Mouse (Mus musculus): Measurements from ENCODE around the gene D430042O09Rik. TPM values are rescaled to one million over a fixed set of nuclear protein-coding genes. Genes with fewer than 3 reads are reported as not detected.

Gene D430042O09Rik
- total and polyA plus RNA-seq, 3 experiments: 1.8 to 4.8 (median 3.4) TPM

DNA sequence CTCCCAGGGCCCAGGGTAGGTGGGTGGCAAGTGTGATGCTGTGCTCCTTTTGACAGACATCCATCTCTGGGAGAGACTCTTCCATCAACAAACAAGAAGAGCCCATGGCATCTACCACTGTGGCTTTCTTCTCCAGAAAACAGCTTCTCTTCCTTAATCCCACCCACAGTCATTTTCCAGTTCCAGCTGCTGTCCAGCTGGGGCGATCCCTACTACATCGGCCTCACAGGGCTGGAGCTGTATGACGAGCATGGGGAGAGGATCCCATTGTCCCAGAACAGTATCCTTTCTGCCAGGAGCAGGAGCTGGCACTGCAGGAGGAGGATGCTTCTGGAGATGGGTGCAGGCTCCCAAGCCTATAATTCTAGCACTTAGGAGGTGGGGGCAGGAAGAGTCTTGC, 160.9 kb downstream of the D430042O09Rik start:
- Histone ChIP-seq H3K4me2 (ENCODE audit: insufficient read depth, low read depth, poor library complexity, severe bottlenecking) (no peak overlapping the region), H3K79me2 (replicated peaks; ENCODE audit: control insufficient read depth, extremely low read depth, insufficient read depth, poor library complexity, severe bottlenecking) (no peaks in the 10 kb centered on the region), H3K27ac (ENCODE audit: insufficient read depth, low read depth) (no peak overlapping the region), H3K36me3 (replicated peaks in 1 of 2; ENCODE audit: control insufficient read depth in 1 of 2, insufficient read depth in 1 of 2, low read length in 1 of 2) (peaks cover 0 to 4% of the 10 kb centered on the region in 2 experiments), H3K9me3 (replicated peaks; ENCODE audit: low read length) (no peaks in the 10 kb centered on the region), H3K4me3 (replicated peaks in 1 of 3; ENCODE audit: low read depth in 2 of 3, low read length in 2 of 3, poor library complexity in 1 of 3) (no peak overlapping the region), H3K4me1 (ENCODE audit: control insufficient read depth in 1 of 2, insufficient read depth in 2 of 2) (peaks cover 19 to 39% of the 10 kb centered on the region in 2 experiments), H3K27me3 (replicated peaks) (no peaks in the 10 kb centered on the region), H3K9ac (ENCODE audit: insufficient read depth, low read depth) (no peak overlapping the region)
- DNase-seq (ENCODE audit: extremely low read depth): no peak
- in situ Hi-C loops (cut with MboI; ENCODE audit: low pct_ligation_motif_present, low pct_unique_long_range_greater_than_20kb, low sequenced_read_pairs): no loop called here
- TF ChIP-seq JUN (IDR thresholded peaks at IDR 0.05; ENCODE audit: insufficient read depth, low read depth, low read length) (no peak), GABPA (IDR thresholded peaks at IDR 0.05; ENCODE audit: insufficient replicate concordance, low read depth, low read length) (no peak), POLR2AphosphoS2 (IDR thresholded peaks at IDR 0.05; ENCODE audit: low read depth, low read length) (no peak), TCF12 (IDR thresholded peaks at IDR 0.05; ENCODE audit: low read depth, low read length) (no peak), ZNF384 (IDR thresholded peaks at IDR 0.05; ENCODE audit: low read depth, low read length) (no peak), USF1 (IDR thresholded peaks at IDR 0.05; ENCODE audit: low read depth, low read length) (no peak), CHD1 (IDR thresholded peaks at IDR 0.05; ENCODE audit: low read depth, low read length) (no peak), MEF2A (IDR thresholded peaks at IDR 0.05; ENCODE audit: borderline replicate concordance, low read depth, low read length) (no peak), ZKSCAN1 (IDR thresholded peaks at IDR 0.05; ENCODE audit: borderline replicate concordance, low read depth, low read length) (no peak)
- dilution Hi-C loops (cut with MboI; ENCODE audit: extremely low pct_ligation_motif_present, extremely low pct_unique_long_range_greater_than_20kb, low sequenced_read_pairs): no loop called here

- Histone ChIP-seq H3K36me3 (replicated peaks in 1 of 2; ENCODE audit: control insufficient read depth in 1 of 2, insufficient read depth in 1 of 2, low read length in 1 of 2) (no peaks in the 10 kb centered on the region), H3K4me2 (ENCODE audit: insufficient read depth, low read depth, poor library complexity, severe bottlenecking) (peak overlapping the region; percentile 42), H3K4me3 (replicated peaks in 1 of 3; ENCODE audit: low read depth in 2 of 3, low read length in 2 of 3, poor library complexity in 1 of 3) (no peak overlapping the region), H3K9me3 (replicated peaks; ENCODE audit: low read length) (no peaks in the 10 kb centered on the region), H3K4me1 (ENCODE audit: control insufficient read depth in 1 of 2, insufficient read depth in 2 of 2) (peaks cover 19 to 29% of the 10 kb centered on the region in 2 experiments), H3K27me3 (replicated peaks) (no peaks in the 10 kb centered on the region), H3K27ac (ENCODE audit: insufficient read depth, low read depth) (no peak overlapping the region), H3K79me2 (replicated peaks; ENCODE audit: control insufficient read depth, extremely low read depth, insufficient read depth, poor library complexity, severe bottlenecking) (no peaks in the 10 kb centered on the region), H3K9ac (ENCODE audit: insufficient read depth, low read depth) (no peak overlapping the region)
- peak; percentile 29 for DNase-seq (ENCODE audit: extremely low read depth)
- TF ChIP-seq BHLHE40 (IDR thresholded peaks at IDR 0.05; ENCODE audit: low read depth, low read length) (peak; percentile 93), RCOR1 (conservative IDR thresholded peaks at IDR 0.05; ENCODE audit: low read depth, low read length) (no peak), TBP (conservative IDR thresholded peaks at IDR 0.05; ENCODE audit: low read depth, low read length) (no peak), MAX (IDR thresholded peaks at IDR 0.05; ENCODE audit: low read length) (peak; percentile 7; the same call in 1 of the 2 replicates), ETS1 (conservative IDR thresholded peaks at IDR 0.05; ENCODE audit: low read depth, low read length) (peak; percentile 56), USF1 (IDR thresholded peaks at IDR 0.05; ENCODE audit: low read depth, low read length) (peak; percentile 41), MAFK (IDR thresholded peaks at IDR 0.05; ENCODE audit: insufficient replicate concordance, low read length) (peak; percentile 86)
- dilution Hi-C loops (cut with MboI; ENCODE audit: extremely low pct_ligation_motif_present, extremely low pct_unique_long_range_greater_than_20kb, low sequenced_read_pairs) (no loop called here), in situ Hi-C loops (cut with MboI; ENCODE audit: low pct_ligation_motif_present, low pct_unique_long_range_greater_than_20kb, low sequenced_read_pairs) (no loop called here)
Measured at GRCm38 (mm10) chr7:125871404-125872201, 163.9 kb downstream of the D430042O09Rik start.
